Mouse (Mus musculus): ENCODE data around the gene Sytl3. TPM values are rescaled to one million over a fixed set of nuclear protein-coding genes. Genes with fewer than 3 reads are reported as not detected.

The Sytl3 gene
- polyA plus RNA-seq, 1 experiment from 2014 or later: 1.1 TPM

GRCm38 (mm10) chr17:6742083-6743038 is 83.5 kb downstream of the Sytl3 start:
- no peak overlapping the region for H3K4me3 ChIP-seq (replicated peaks; ENCODE audit: low read length)
- H3K27ac ChIP-seq (ENCODE audit: low read length): peak overlapping the region; percentile 30; the same call in 1 of the 2 replicates
- no peaks in the 10 kb centered on the region for H3K27me3 ChIP-seq (ENCODE audit: control insufficient read depth, insufficient read depth, low read length)
- peaks cover 18% of the 10 kb centered on the region for H3K4me1 ChIP-seq (ENCODE audit: control insufficient read depth, insufficient read depth, low read length)
- 0 out of 2 replicates have a peak overlapping the region, but pooled peaks have one; percentile 13 for H3K9ac ChIP-seq (ENCODE audit: low read length)
- no peaks in the 10 kb centered on the region for H3K9me3 ChIP-seq (replicated peaks; ENCODE audit: control insufficient read depth, low read length)
- peaks cover 10% of the 10 kb centered on the region; the same call in 1 of the 2 replicates for H3K36me3 ChIP-seq (ENCODE audit: control insufficient read depth, insufficient read depth, low read length)
- ATAC-seq (ENCODE audit: insufficient read depth, low FRiP score): peak; percentile 35; the same call in 1 of the 2 replicates
- WGBS: 66% methylated on average over 33 of the region's 33 CpGs
- 0 out of 2 replicates have a peak overlapping the region, but pooled peaks have one; percentile 14 for H3K4me2 ChIP-seq (ENCODE audit: low read depth, low read length)

- Histone ChIP-seq H3K9me3 (replicated peaks; ENCODE audit: control insufficient read depth, low read length) (no peaks in the 10 kb centered on the region), H3K27me3 (ENCODE audit: control insufficient read depth, insufficient read depth, low read length) (no peaks in the 10 kb centered on the region), H3K36me3 (ENCODE audit: control insufficient read depth, insufficient read depth, low read length) (peaks cover 10% of the 10 kb centered on the region; the same call in 1 of the 2 replicates), H3K4me3 (replicated peaks; ENCODE audit: low read length) (no peak overlapping the region), H3K9ac (ENCODE audit: low read length) (no peak overlapping the region), H3K4me1 (ENCODE audit: control insufficient read depth, insufficient read depth, low read length) (peaks cover 17% of the 10 kb centered on the region), H3K27ac (ENCODE audit: low read length) (no peak overlapping the region; the same call in 1 of the 2 replicates), H3K4me2 (ENCODE audit: low read depth, low read length) (no peak overlapping the region)
- WGBS: 86% methylated on average over 11 of the region's 11 CpGs
- ATAC-seq (ENCODE audit: insufficient read depth, low FRiP score): no peak
Observed at GRCm38 (mm10) chr17:6743039-6743575, 84.2 kb downstream of the Sytl3 start.

DNA sequence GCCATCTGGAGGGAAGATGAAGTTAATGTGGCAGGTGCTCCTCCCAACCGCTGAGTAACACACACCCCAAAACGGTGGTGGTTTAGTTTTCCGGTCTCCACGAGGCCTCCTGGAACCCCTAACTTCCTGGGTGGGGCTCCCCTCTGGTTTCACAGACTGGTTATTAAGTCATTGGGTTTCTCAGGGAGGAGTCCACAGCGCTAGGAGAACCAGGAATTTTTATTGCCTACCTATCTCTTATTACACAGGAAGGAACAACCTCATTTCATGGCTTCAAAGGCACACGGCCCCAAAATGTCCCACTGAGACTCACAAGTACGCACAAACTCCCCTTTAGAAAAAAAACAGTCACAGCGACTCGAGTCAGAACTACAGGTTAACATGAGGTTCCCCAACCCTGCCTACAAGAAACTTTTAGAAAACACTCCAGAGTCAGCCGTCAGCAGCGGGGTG is 84.9 kb downstream of the Sytl3 start:
- peaks cover 10% of the 10 kb centered on the region; the same call in 1 of the 2 replicates for H3K36me3 ChIP-seq (ENCODE audit: control insufficient read depth, insufficient read depth, low read length)
- H3K4me2 ChIP-seq (ENCODE audit: low read depth, low read length): no peak overlapping the region
- H3K4me1 ChIP-seq (ENCODE audit: control insufficient read depth, insufficient read depth, low read length): peaks cover 17% of the 10 kb centered on the region
- H3K27ac ChIP-seq (ENCODE audit: low read length): peak overlapping the region; percentile 14; the same call in 1 of the 2 replicates
- 61% methylated on average over 11 of the region's 11 CpGs for WGBS
- no peak overlapping the region for H3K9ac ChIP-seq (ENCODE audit: low read length)
- no peaks in the 10 kb centered on the region for H3K27me3 ChIP-seq (ENCODE audit: control insufficient read depth, insufficient read depth, low read length)
- no peak overlapping the region for H3K4me3 ChIP-seq (replicated peaks; ENCODE audit: low read length)
- no peak for ATAC-seq (ENCODE audit: insufficient read depth, low FRiP score)
- H3K9me3 ChIP-seq (replicated peaks; ENCODE audit: control insufficient read depth, low read length): no peaks in the 10 kb centered on the region

- Histone ChIP-seq H3K4me2 (ENCODE audit: low read depth, low read length) (no peak overlapping the region), H3K4me1 (ENCODE audit: control insufficient read depth, insufficient read depth, low read length) (peaks cover 17% of the 10 kb centered on the region), H3K27ac (ENCODE audit: low read length) (peak overlapping the region; percentile 19; the same call in 1 of the 2 replicates), H3K9ac (ENCODE audit: low read length) (no peak overlapping the region), H3K27me3 (ENCODE audit: control insufficient read depth, insufficient read depth, low read length) (no peaks in the 10 kb centered on the region), H3K9me3 (replicated peaks; ENCODE audit: control insufficient read depth, low read length) (no peaks in the 10 kb centered on the region), H3K36me3 (ENCODE audit: control insufficient read depth, insufficient read depth, low read length) (peaks cover 10% of the 10 kb centered on the region; the same call in 1 of the 2 replicates), H3K4me3 (replicated peaks; ENCODE audit: low read length) (no peak overlapping the region)
- ATAC-seq (ENCODE audit: insufficient read depth, low FRiP score): no peak
- WGBS: 78% methylated on average over 9 of the region's 9 CpGs
Observed at GRCm38 (mm10) chr17:6744366-6744765, 85.5 kb downstream of the Sytl3 start.

DNA sequence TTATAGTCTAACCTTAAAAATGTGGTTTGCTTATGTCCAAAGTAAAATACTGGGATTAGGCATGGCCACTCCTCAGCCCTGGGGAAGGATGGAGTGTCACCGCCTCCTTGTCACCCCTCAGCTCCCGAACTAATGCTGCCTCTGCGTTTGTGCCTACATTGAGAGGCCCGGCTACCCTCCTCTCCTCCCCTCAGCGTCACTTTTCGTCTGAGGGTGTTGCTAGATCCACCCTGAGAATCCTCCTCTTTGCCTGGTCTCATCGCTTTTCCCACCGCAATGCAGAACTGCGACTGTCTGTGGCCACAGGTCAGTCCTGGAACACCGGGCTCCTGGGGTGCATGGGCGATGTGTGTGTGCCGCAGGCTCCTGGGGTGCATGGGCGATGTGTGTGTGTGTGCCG is 86.0 kb downstream of the Sytl3 start:
- Histone ChIP-seq H3K36me3 (ENCODE audit: control insufficient read depth, insufficient read depth, low read length) (peaks cover 10% of the 10 kb centered on the region; the same call in 1 of the 2 replicates), H3K4me3 (replicated peaks; ENCODE audit: low read length) (no peak overlapping the region), H3K27me3 (ENCODE audit: control insufficient read depth, insufficient read depth, low read length) (no peaks in the 10 kb centered on the region), H3K9me3 (replicated peaks; ENCODE audit: control insufficient read depth, low read length) (no peaks in the 10 kb centered on the region), H3K4me1 (ENCODE audit: control insufficient read depth, insufficient read depth, low read length) (peaks cover 17% of the 10 kb centered on the region), H3K9ac (ENCODE audit: low read length) (no peak overlapping the region), H3K27ac (ENCODE audit: low read length) (peak overlapping the region; percentile 19; the same call in 1 of the 2 replicates), H3K4me2 (ENCODE audit: low read depth, low read length) (no peak overlapping the region)
- ATAC-seq (ENCODE audit: insufficient read depth, low FRiP score): no peak
- 90% methylated on average over 14 of the region's 14 CpGs for WGBS

GRCm38 (mm10) chr17:6745503-6745902 is 86.6 kb downstream of the Sytl3 start:
- no peak overlapping the region for H3K4me3 ChIP-seq (replicated peaks; ENCODE audit: low read length)
- peaks cover 17% of the 10 kb centered on the region for H3K4me1 ChIP-seq (ENCODE audit: control insufficient read depth, insufficient read depth, low read length)
- H3K4me2 ChIP-seq (ENCODE audit: low read depth, low read length): no peak overlapping the region
- WGBS: 91% methylated on average over 5 of the region's 5 CpGs
- no peaks in the 10 kb centered on the region for H3K27me3 ChIP-seq (ENCODE audit: control insufficient read depth, insufficient read depth, low read length)
- H3K9me3 ChIP-seq (replicated peaks; ENCODE audit: control insufficient read depth, low read length): no peaks in the 10 kb centered on the region
- no peak for ATAC-seq (ENCODE audit: insufficient read depth, low FRiP score)
- no peak overlapping the region for H3K27ac ChIP-seq (ENCODE audit: low read length)
- H3K9ac ChIP-seq (ENCODE audit: low read length): no peak overlapping the region
- peaks cover 9% of the 10 kb centered on the region; the same call in 1 of the 2 replicates for H3K36me3 ChIP-seq (ENCODE audit: control insufficient read depth, insufficient read depth, low read length)

GRCm38 (mm10) chr17:6745975-6746374 is 87.1 kb downstream of the Sytl3 start:
- WGBS: 70% methylated on average over 9 of the region's 9 CpGs
- Histone ChIP-seq H3K9me3 (replicated peaks; ENCODE audit: control insufficient read depth, low read length) (no peaks in the 10 kb centered on the region), H3K27ac (ENCODE audit: low read length) (no peak overlapping the region), H3K4me2 (ENCODE audit: low read depth, low read length) (no peak overlapping the region), H3K27me3 (ENCODE audit: control insufficient read depth, insufficient read depth, low read length) (no peaks in the 10 kb centered on the region), H3K36me3 (ENCODE audit: control insufficient read depth, insufficient read depth, low read length) (peaks cover 5% of the 10 kb centered on the region; the same call in 1 of the 2 replicates), H3K9ac (ENCODE audit: low read length) (no peak overlapping the region), H3K4me3 (replicated peaks; ENCODE audit: low read length) (no peak overlapping the region), H3K4me1 (ENCODE audit: control insufficient read depth, insufficient read depth, low read length) (peaks cover 19% of the 10 kb centered on the region)
- ATAC-seq (ENCODE audit: insufficient read depth, low FRiP score): no peak

DNA sequence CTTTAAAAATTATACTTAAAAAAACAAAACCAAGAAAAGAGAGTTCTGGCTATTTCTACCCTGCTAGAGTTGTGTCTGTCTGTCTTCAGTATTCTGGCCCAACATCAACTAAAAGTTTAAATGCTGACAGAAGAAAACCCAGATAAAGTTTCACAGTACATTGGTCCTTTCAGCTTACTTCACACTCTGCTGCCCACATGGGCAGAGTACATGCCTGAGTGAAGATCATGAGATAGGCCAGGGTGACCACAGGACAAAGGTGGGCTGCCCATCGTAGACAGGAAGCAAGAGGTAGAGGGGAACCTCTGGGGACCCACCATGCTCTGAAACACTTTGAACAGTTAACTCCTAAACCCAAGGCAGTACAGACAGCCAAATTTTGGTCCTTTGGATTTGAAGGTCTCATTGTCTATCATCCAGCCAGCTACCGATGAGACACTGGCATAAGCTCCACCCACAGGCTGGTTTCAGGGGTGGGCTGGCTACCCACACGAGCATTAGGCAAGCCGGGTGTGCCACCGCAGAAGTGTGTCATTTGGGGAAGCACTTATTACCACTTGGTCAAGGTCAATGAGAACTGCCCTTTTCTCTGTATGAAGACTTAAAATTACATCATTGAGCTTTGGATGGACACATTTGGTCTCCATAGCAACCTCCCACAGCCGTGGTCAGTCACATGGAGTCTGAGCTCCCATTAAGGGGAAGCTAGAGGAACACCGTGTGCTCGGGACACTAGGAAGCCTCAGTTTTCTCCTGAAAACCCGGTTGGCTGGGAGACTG is 87.7 kb downstream of the Sytl3 start:
- peaks cover 5% of the 10 kb centered on the region; the same call in 1 of the 2 replicates for H3K36me3 ChIP-seq (ENCODE audit: control insufficient read depth, insufficient read depth, low read length)

More for the DNA sequence above, 87.7 kb downstream of the Sytl3 start:
- Histone ChIP-seq H3K27ac (ENCODE audit: low read length) (no peak overlapping the region), H3K4me2 (ENCODE audit: low read depth, low read length) (no peak overlapping the region), H3K4me1 (ENCODE audit: control insufficient read depth, insufficient read depth, low read length) (peaks cover 19% of the 10 kb centered on the region), H3K9me3 (replicated peaks; ENCODE audit: control insufficient read depth, low read length) (no peaks in the 10 kb centered on the region), H3K4me3 (replicated peaks; ENCODE audit: low read length) (no peak overlapping the region), H3K9ac (ENCODE audit: low read length) (no peak overlapping the region), H3K27me3 (ENCODE audit: control insufficient read depth, insufficient read depth, low read length) (no peaks in the 10 kb centered on the region)
- ATAC-seq (ENCODE audit: insufficient read depth, low FRiP score): no peak
- WGBS: 68% methylated on average over 9 of the region's 9 CpGs
